Mouse (Mus musculus) adrenal gland, postnatal 14 days (tissue): ENCODE results near the gene Cdc20b. TPM values are rescaled to one million over a fixed set of nuclear protein-coding genes. Genes with fewer than 3 reads are reported as not detected.

ENCODE experiments used
- DNase-seq: peaks from one replicate; pipeline ENCODE4 v3.0.0; 2021; ENCODE audit warnings: mixed read lengths
- total RNA-seq: library from RNA; stranded (reverse); gene quantifications from 2 replicates; pipeline ENCODE4 v1.2.3, GENCODE M21; 2021

The Cdc20b gene
- total RNA-seq, 1 experiment from 2014 or later, result not detected

DNA sequence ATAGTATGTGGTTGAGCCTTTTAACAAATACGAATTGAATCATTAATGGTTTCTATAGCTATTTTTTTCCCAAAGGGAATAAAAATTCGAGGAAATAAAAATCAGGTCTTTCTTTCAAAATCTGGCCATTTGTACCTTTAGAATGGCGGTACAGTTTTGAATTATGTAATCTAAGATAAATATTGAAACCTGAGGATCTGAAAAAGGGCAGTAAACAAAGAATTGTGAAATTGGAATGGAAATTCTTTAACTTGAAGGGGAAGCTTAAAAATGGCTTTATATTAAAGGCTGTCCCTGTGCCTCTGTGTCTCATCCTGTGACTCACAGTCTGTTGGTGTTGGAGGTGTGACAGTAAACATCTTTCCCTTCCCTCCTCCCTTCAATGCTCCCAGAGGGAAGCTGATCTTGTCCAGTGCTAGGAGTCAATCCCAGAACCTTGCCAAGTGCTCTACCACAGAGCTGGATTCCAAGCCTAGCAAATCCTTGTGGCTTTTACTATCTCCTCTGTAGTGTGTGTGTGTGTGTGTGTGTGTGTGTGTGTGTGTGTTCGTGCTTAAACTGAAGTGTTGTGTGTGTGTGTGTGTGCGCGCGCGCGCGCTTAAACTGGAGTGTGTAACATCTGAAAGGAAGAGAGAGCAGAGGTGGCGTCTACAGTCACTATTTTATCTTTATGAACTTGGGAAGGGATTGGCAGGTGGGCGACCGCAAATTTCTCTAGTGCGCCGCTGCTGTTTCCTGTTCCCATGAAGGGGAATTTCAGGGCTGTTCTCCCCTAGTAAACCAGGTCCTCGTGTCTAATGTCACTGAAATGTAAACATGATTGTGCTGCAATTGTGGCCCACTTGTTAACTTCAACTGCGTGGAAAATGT, 11.4 kb upstream of the Cdc20b start:
- no peak for DNase-seq

DNA sequence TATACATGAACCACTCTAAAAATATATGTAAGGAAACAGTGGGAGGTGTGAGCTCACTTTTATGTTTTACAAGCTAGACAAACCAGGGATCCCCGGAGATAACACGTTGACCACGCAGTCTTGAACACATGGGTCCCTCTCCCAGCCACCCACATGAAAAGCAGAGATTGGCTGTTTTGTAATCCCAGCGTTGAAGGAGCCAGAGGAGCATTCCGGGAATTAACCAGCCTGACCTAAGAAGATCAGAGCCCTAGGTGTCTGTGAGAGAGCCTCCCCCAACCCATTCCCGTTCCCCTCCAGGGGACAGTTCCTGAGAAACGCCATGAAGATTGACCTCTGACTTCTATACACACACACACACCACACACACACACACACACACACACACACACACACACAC, 3.6 kb upstream of the Cdc20b start:
- DNase-seq, result no peak

DNA sequence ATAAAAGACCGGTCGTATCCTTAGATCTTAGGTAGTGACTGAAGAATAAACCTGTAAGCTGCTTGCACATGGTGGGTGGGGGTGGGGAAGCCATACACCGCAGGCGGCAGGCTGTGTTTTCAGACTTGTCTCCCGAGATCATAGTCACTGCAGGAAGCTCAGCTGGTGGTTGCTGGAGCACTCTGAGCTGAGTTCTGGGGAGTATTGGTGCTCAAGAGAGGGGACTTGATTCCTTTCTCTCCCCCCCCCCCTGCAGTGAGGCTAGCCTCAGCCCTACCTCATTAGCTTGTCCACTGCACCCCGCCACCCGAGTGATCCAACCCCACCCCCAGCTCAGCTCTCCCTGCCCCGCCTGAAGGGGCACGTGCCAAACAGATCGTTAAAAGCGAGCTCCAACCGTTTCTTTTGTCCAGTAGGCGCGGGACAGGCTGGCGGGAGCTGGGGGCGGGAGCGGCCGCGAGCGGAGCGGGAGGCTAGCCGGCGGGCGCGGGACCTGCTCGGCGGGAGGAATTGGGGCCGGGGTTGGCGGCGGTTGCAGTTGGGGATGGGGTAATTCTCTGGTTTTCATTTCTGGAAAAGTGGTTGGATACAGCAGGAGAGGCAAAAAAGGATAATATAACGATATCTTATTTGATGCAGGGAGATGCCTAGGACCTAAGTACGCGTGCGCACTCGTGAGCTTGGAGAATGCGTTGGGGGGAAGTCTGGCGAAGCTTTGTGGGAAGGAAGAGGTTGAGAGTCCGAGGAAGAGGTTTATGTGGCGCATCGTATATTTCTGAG, 2.9 kb upstream of the Cdc20b start:
- DNase-seq, result peak; percentile 49

DNA sequence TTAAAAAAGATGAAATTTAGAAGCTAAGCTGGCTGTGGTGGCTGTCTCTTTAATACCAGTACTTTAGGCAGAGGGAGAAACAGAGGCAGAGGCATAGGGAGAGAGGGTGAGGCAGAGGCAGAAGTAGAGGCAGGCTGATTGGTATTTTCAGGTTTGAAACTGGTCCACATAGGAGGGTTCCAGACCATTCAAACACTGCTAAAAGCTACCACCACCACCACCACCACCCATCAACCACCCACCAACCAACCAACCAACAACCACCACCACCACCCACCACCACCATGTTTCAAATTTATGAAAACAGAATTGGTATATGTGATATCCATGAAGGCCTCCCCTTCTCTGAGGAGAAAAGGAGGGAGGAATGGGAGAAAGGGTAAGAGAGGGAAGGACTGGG, 2.1 kb upstream of the Cdc20b start:
- no peak for DNase-seq

DNA sequence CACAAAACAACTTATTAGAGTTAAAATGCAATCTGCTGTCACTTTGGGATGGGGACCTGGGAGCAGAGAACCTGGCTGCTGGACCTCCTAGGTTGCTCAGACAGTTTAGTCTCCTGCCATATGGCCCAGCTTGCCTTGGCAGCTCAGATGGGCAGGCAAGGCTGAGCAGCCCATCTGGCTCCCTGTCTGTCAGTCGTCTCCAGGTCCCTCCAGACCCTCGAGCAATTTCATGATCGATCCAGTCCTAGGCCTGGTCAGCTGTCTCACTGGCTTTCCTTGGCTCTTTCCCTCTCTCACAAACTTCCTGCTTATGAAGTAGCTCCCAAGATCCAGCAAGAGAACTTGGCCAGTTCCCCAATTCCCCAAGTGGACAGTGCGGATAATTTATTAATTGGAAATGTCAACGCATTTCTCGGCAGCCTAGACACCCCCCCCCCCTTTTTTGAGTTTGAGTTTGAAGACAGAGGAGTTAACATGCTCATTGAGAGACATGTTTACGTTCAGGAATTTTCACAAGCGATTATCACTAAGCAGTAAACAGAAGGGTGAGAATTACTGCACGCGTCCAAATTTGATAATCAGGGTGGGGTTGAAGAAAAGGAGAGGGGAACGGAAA, 532 bp upstream of the Cdc20b start:
- DNase-seq, result no peak

DNA sequence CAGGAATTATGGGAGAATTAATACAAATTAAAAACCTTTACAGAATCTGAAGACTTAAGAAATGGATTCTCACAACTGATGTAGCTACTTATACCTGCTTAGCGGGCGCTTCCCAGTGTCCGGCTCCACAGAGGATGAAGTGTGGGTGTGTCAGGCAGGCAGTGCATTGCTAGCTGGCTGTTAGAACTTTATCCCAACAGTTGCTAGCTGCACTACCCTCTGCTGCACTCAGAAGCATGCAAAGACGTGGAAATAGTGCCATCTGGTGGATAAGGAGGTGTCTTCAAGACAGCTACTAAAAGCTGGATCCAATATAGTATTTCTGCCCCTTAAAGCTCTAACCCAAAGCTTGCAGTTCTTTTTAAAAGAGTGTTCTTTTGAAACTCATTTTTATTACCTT, 941 bp downstream of the Cdc20b start:
- DNase-seq, result peak; percentile 85

DNA sequence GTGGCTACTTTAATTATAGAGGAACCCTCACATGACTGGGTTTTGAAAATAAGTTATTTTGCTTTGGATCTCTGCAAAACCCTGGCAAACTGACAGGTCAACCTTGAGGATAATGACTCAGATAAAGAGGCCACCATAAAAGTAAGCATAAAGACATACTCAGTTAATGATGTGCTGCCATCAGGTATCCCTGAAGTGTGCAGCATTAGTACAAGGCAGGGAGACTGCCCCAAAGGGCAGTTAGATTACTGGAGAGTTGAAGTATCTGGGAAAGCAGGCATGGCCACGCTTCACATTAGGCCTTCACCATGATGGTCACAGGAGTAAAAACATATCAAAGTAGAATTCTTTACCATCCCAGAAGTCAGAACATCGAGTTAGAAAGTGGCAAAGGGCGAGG, 10.0 kb downstream of the Cdc20b start:
- DNase-seq, result peak; percentile 44

DNA sequence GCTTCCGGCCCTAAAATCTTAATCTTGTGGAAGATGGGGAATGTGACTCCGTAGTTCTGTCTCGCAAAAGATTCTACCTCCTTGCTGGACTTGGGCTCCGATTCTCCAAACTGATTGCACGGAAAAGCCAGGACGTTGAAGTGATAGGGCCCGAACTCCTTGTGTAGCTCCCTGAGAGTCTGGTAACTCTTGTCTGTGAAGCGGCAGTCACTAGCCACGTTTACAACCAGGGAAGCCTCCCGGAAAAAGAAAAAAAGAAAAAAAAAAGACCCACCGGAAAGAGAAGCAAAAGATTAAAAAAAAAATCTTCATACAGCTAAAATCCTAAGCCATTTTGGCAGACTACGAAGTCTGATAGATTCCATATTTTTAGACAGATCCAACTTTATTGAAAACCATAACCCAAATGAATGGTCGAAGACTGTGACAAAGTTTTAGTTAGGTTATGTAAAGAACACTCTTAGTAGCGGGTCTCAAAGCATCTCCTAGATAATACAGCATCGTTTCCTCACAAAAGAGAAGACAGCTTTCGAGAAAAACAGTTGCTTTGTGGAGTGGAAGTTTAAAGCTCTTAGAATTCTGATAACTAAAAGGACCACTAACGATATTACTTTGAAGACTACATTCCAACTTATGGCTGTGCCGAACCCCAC, 10.7 kb downstream of the Cdc20b start:
- no peak for DNase-seq

DNA sequence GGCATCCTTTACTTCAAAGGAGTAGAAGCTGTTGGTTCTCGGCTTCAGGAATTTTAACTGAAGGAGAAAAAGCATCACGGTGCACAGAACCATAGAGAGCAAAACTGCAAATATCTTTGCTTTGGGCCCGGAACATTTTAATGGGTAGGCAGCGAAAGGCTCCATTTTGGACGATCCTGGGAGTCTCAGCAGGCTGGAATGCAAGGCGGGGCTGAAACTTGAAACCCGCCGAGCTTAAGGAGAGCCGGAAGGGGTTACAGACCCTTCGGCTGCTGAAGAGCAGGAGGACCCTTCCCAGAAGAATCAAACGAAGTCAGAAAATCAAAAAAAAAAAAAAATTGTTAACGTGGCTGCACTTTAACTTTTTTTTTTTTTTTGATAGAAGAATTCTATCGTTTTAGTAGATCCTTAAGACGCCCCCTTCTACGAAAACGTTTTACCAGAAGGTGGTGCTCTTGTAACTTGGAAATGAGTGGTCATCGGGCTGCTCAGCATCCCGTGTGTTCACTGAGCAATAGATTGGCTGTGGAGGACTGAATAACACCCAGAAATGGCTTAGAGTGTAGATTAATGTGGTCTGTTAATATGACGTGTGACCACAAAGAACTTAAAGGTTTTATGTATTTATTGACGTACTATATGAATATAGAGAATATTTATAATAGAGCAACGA, 11.4 kb downstream of the Cdc20b start, which contains the start of gene Gpx8:
Gene Gpx8 (minus strand): TSS at position 200 of the 673 bp plus-strand sequence.
- peak; percentile 80 for DNase-seq

DNA sequence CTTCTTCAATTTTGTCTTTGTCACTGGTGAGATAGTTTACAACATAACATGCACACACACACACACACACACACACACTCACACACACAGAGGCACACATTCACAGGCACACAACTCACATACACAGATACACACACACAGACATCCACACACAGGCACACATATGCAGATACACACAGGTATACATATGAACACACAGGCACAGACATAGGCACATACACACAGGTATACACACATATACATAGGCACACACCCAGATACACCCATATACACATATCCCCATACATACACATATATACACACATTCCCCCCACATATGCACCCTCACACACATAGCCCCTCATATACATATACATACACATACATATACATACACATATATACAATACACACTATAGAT, 12.1 kb downstream of the Cdc20b start:
- no peak for DNase-seq

DNA sequence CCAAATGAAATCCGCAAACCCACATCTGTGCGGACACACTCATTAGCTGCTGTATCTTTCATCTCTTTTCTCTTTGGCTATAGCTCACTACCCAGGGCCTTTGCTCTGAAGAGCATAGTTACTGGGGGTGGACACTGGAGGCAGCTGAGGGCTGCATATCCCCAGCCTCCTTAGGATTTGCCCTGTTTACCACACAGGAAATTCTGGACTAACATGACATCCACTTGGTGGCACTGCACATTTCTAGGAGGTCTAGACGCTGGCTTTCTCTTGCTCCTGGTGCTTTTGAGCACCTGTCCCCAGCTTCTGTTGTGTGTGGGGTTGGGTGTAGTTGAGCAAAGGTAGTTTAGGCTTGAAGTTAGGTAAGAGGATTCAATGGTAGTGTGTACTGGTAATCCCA, 12.7 kb downstream of the Cdc20b start:
- DNase-seq, result no peak

DNA sequence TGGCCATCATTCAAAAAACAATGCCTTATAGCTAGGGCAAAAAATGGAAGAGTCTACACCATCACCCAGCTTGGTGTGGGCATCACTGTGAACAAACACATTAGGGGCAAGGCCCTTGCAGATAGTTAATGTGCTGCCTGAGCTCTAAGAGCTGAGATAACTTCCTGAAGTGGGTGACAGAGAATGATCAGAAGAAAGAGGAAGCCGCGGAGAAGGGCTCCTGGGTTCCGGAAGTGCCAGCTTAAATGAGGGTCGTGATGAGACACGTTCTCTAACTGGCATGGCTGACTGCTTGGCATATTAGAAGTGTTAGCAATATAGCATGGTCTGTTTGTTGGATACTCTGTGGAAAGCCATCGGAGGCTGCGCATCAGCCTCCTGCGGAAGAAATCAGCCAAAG, 19.3 kb downstream of the Cdc20b start:
- DNase-seq, result no peak

DNA sequence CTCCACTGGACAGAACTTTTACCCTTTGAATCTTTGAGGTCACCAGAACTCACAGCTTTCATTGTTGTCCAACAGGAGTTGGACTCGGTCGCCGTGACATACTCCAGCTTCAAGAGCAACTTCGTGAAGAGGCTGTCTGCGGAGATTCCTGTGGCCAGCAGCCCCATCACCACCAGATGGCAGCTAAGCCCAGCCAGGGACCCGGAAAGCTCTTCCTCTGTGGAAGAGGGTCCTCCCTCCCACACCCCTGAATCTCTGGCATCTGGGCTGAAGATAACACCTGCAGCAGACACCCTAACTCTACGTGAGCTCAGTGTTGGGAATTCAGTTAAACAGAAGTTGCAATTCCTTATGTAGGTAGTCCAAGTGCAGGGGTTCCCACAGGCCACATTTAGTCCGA, 20.9 kb downstream of the Cdc20b start:
- DNase-seq, result no peak

DNA sequence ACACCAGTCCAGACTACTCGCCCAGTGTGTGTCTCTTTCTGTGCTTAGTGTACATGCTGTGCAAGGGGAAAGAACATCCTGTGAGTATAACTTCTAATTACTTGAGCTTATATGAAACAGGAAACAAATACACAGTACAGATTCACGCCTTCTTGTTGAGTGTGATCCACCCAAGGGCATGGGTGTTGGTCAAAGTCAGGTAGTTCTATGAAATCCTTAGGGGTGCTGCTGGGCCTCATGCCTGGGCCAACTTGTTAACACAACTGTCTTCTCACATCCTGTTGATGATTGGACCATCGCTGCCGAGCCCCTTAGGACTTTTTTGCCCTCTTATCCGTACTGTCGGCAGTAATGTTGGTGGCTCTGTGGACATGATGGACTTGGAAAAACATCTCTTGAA, 26.8 kb downstream of the Cdc20b start:
- no peak for DNase-seq

DNA sequence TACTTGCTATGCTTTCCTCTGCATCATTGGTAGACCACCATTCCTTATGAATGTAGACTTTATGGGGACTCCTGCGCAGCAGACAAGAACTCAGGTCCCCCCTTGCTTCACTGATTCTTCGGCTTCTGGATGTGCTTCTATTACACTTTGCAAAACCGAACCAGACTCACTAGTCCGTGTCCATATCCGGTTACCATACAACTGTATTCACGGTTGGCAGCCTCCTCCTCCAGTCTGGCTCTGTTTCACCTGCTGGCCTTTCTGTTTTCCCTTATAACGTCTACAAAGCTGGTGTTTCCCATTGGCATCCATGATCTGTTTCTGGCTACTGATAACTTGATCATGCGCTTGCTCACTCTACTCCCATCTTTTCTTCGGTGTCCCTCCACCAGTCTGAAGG, 29.6 kb downstream of the Cdc20b start:
- no peak for DNase-seq

DNA sequence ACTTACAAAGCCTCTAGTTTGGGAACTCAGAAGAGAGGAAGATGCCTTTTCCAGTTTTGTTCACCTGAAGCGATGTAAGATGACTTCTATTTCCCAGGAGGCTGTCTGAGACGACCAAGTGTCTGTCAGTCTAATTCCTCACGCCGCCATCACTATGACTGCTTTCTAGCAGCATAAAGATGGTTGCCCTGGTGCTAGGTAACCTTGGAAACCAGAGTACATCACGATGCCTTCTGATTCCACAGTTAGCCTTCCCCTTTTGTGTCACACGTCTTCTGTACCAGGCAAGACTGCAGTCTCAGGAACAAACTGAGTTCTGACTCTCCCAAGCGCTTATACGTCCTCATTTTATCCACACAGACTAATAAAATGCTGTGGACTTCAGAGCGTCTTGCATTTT, 44.1 kb downstream of the Cdc20b start:
- DNase-seq, result no peak

DNA sequence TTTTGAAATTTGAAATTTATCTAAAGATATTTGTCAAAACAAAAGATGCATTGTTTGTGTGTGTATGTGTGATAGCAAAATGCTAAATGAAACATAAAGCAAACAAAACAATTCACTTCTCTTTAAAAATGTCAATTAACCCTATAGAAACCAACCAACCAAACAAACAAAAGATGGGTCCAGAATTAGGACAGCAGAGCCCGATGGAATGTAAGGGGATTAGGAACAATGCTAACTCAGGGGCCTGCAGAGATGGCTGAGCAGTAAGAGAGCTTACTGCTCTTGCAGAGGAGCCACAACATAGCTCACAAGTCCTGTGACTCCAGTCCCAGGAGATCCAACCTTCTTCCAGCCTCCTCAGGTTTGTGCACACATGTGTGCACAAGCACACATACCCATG, 47.2 kb downstream of the Cdc20b start:
- no peak for DNase-seq

DNA sequence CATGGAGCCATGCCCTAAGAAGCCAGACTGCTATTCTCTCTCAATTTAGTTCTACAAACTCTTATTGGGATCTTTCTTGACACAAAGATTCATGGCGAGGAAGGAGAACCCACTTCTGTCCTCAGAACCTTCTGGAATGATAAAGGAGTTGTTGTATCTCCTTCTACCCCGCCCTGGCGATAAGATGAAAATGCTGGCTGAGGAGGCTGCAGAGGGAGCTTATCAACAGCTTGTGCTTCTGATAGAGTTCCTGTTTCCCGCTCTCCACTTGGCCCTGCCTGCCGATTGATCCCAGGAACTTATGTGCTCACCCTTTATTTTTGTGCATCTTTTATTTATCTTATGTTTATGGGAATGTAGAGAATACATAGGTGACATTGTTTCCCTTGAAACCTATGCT, 49.8 kb downstream of the Cdc20b start:
- no peak for DNase-seq

DNA sequence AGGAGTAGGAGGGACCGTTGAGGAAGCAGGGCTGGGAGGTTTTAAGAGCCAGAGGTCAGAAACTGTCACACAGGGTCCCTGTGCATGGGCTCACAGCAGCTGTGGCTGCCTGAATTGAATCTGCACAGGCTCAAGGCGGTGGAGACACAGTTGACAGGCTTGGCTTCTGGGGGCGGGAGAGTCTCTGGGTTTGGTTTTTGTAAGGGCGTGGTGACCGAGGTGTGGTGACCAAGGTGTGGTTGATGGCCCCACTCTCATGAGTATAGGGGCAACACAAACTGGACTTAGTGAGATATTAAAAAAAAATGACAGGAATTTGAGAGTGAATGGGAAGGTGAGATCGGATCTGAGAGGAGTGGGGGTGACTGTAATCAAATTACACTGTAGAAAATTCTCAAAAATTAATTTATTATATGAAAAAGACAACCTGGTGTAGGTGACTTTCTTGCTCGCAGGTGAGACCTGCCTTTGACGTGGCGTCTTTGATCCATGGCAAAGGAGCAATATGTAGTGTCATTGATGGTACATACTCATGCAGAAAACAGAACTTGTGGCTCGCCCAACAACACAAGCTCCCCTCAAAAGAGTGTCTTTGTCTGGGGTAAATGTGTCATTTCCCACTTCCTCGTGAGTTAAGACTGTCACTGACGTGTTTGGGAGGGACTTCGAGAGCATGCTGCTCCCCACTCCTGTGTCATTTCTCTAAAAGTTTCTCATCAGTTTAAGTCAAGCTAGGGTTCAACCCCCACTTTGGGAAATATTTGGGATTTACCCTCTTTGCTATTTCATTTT, 52.5 kb downstream of the Cdc20b start:
- no peak for DNase-seq

DNA sequence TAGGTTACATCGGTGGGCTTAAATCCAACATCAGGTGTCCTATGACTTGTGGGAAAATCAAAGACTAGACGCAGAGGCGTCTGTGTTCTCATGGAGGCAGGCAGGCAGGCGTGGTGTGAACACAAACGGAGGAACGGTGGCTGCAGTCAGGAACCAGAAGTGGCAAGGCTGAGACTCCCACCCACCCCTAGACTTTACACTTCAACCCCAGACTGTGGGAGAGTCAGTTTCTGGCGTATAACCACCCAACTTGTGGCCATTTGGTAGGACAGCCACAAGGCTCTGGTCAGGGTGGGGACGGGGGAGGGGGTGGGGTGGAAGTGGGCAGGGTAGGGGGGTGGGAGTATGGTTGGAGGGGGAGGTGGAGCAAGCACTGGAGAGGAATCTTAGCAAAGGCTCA, 55.6 kb downstream of the Cdc20b start:
- no peak for DNase-seq

DNA sequence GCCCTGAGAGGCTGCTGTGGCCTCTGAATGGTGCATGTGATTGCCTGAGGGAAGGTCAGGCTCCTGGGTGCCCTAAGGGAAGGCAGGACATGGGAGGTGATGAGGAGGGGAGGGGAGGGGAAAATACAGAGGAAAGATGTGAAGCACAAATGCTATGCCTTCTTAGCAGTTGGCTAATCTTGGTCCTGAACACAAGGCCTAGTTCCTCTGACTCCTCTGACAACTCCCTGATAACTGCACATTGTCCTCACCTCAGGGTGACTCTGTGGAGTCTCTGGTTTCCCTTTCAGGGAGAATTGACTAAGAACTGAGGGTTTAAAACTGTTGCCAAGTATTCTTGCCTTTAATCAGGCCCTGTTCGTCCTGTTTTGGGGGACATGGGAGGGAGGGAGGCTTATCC, 59.7 kb downstream of the Cdc20b start:
- no peak for DNase-seq
